Mouse (Mus musculus) common myeloid progenitor, adult 5-6 weeks (primary cell): ENCODE measurements at regions not wholly inside any gene's neighbourhood (a gene's known extent, or its start where the extent isn't known, plus 50 kb on each side); places are given as distances from the start of the nearest gene placed in this dataset.
"Not testable (repeated sequence)": the region's sequence is repeated elsewhere in the genome, so short reads cannot be mapped to it uniquely, and the experiment has no call there.

Experiments used
- ATAC-seq: replicated peaks from 2 replicates; pipeline ENCODE4 v1.8.0; 2016; ENCODE audit warnings: low read depth, mild to moderate bottlenecking, moderate TSS enrichment, inconsistent platforms; ENCODE audit not compliant: poor library complexity, severe bottlenecking

GRCm38 (mm10) chr4:124398354-124398753, 212.2 kb downstream of the 3100002H09Rik start:
- no peak for ATAC-seq

GRCm38 (mm10) chr4:124396566-124397283, 213.9 kb downstream of the 3100002H09Rik start:
- no peak for ATAC-seq

GRCm38 (mm10) chr4:124395966-124396395, 214.6 kb downstream of the 3100002H09Rik start:
- ATAC-seq, result no peak

GRCm38 (mm10) chr4:124395069-124395965, 215.3 kb downstream of the 3100002H09Rik start:
- ATAC-seq, result no peak

- no peak for ATAC-seq
Observed at GRCm38 (mm10) chr4:124393595-124393994, 217.0 kb downstream of the 3100002H09Rik start.

- ATAC-seq, result no peak
Observed at GRCm38 (mm10) chr4:124389067-124389466, 221.5 kb downstream of the 3100002H09Rik start.

- ATAC-seq, result no peak
Observed at GRCm38 (mm10) chr4:124385106-124386055, 225.2 kb downstream of the 3100002H09Rik start.

GRCm38 (mm10) chr4:124376504-124376903, 234.1 kb downstream of the 3100002H09Rik start:
- ATAC-seq, result no peak

GRCm38 (mm10) chr4:124375581-124375980, 235.0 kb downstream of the 3100002H09Rik start:
- ATAC-seq, result no peak

- no peak for ATAC-seq
Observed at GRCm38 (mm10) chr4:124368831-124369230, 241.8 kb downstream of the 3100002H09Rik start.

- ATAC-seq, result no peak
Observed at GRCm38 (mm10) chr4:124368085-124368484, 242.5 kb downstream of the 3100002H09Rik start.

- no peak for ATAC-seq
Observed at GRCm38 (mm10) chr4:124360578-124360908, 250.1 kb downstream of the 3100002H09Rik start.

- ATAC-seq, result no peak
Observed at GRCm38 (mm10) chr4:124359707-124360577, 250.7 kb downstream of the 3100002H09Rik start.

- ATAC-seq, result not testable (repeated sequence)
Observed at GRCm38 (mm10) chr4:124358456-124358855, 252.1 kb downstream of the 3100002H09Rik start.

GRCm38 (mm10) chr4:124350361-124350760, 260.2 kb downstream of the 3100002H09Rik start:
- no peak for ATAC-seq

GRCm38 (mm10) chr4:124349610-124350295, 260.9 kb downstream of the 3100002H09Rik start:
- no peak for ATAC-seq

GRCm38 (mm10) chr4:124349055-124349454, 261.5 kb downstream of the 3100002H09Rik start:
- no peak for ATAC-seq

- ATAC-seq, result no peak
Observed at GRCm38 (mm10) chr4:124340073-124340472, 270.5 kb downstream of the 3100002H09Rik start.

GRCm38 (mm10) chr4:124335726-124336125, 274.9 kb downstream of the 3100002H09Rik start:
- ATAC-seq, result no peak
